Mouse (Mus musculus): ENCODE measurements around the gene Tspan9. TPM values are rescaled to one million over a fixed set of nuclear protein-coding genes. Genes with fewer than 3 reads are reported as not detected.
A peak's percentile ranks its signal among the peaks of the same experiment; 100 is the strongest.

Gene Tspan9
- total RNA-seq (2021): 10 to 100 TPM; 52.5 to 52.8 TPM

DNA sequence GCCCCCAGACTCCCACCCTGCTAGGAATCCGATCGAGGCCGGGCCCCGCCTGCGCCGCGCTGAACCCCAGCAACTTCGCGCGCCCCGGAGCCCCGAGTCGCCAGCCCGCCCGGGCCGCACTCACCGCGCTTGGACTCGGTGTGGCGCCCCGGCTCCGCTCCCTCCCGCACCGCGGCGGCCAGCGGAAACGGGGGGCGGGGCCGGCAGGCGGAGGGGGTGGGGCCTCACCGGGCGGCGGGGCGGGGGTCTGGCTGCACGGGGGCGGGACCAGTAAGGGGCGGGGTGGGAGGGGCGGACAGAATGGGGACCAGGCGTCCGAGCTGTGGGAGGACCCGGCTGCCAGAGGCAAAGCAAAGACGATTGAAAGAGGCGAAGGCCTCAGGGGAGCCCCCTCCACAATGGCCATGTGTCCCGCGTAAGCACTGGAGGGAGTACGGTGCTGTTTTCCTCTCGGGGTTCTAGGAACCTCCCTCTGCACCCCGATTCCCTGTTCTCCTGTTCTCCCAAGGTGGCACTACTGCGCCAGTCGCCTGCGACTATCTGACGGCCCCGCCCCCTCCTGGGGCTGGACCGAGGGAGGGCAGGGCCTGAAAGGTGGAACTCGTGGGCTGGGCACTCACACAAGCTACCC lies at the start of gene Tspan9:
Tspan9 (minus strand) TSS at position 205 of the 631 bp plus-strand sequence.
- DNase-seq: peak; percentile 51 to 57

DNA sequence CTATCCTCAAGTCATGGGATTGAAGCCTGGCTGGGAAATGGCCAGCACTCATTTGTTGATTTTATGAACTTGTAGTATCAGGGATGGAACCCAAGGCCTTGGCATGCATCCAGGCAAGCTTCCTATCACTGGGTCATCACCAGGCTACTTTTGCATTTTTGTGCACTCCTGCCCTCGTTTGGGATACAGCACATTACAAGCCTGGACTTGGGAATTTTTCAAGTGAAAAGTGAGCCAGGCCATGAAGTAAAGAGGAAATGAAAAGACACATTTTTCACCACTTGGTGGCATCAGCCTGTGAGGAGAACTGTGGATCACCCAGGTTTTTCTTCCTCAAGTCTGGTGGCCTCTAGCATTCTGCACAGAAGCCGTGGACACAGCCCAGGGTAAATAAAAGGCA lies 40.1 kb upstream of the Tspan9 start:
- DNase-seq: no peak

DNA sequence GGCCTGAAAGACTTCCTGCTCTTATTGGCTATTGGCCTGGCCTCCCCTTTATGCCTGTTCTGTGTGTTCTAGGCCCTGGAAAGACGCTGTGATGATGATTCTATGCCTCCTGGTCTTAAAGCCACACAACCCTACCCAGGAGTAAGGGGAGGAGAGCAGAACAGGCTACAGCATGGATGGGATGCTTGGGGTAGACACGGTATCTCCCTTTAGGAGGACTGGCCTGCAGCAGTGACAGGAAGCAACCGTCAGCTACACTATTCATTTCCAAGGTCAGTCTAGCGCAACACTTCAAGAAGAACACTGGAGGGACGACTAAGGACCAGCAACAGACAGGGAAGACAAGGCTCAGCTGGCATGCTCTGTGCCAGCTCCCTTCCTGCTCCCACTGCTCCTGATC lies 37.8 kb upstream of the Tspan9 start:
- DNase-seq: no peak

DNA sequence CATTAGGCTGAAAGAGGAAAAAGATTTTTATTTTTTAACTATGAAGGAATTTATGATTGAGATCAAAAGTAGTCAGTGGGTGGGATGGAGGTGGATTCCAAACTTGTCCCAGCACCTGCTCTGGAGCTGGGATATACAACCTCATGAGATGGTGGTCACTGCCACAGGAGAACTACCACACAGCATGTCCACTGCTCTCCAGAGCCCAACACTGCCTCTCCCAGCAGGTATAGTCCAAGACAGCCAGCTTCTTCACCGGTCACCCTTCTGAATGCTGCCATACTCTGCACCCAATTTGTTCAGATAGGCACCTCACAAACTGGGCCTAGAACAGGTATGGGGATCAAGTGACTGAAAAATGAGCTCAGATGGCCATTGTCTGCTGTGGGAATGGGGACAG lies 36.3 kb upstream of the Tspan9 start:
- DNase-seq: no peak

DNA sequence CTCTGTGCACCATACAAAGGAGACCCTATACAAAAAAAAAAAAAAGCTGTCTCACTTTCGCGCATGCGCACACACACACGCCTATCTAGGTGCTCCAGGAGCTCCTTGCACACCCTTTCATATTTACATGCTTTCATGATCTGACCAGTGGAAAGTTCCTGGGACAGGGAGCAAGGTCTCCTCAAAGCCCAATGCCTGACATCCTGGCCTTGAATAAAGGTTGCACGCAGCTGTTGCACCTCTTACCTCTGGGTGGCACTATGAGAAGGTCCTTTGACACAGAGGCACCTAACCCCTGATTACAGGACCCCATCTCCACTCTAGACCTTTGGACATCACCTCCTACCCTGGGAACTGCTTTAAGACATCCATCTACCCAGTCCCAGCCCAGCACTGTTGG lies 35.9 kb upstream of the Tspan9 start:
- no peak for DNase-seq

DNA sequence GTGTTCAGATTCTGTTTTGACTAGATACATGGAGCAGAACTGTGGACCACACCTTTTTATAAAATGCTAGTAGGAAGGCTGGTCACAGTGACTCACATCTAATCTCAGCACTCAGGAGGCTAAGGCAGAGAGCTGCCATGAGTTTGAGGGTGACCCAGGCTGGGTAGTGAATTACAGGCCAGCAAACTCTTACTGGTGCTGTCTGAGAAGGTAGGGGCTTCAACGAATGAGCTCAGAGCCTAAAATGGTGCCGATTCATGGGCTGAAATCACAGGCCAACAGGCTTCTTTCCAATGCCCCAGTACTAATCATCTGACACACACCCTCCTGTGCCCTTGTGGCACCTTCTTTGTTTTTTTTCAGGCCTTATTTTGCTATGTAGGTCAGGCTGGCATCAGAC lies 35.3 kb upstream of the Tspan9 start:
- DNase-seq: no peak

DNA sequence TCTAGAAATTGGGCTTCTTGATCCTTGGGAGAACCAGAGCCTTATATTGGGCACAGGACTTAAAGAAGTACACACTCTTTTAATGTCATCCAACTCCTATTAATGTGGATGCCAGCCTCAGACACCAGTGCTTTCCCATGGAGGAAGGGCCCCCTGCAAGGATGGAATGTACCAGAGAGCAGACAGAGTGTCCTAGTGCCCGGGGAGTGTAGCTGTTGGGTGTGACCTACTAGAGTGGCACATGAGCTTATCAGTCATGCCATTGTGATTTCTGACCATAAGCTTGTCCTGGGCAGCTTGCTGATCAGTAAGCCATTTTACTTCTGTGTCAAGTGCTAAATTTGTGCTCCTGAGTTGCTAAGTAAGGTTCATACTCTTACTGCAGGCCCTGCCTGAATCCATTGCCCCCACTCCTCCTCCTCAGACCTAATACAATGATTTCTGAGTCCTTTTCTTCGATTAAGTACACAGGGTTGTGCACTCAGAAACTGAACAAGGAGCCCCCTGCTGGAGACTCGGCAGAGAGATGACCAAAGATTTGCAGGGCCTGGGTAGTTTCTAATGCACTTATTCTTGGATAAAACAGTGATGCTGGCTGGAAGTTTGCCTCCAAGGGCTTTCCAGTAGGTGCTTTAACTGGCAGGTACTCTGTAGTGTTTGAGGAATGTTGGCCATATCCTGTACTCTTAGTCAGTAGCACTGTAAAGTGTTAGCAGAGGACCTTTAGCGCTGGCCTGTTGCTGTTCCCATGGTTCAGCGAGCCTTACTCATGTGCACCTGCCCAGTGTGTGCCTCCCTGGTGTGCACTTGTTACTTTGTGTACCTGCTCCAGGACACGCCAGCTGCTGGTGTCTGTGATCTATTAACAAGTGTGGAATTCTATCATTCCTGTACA lies 25.6 kb upstream of the Tspan9 start:
- no peak for DNase-seq

DNA sequence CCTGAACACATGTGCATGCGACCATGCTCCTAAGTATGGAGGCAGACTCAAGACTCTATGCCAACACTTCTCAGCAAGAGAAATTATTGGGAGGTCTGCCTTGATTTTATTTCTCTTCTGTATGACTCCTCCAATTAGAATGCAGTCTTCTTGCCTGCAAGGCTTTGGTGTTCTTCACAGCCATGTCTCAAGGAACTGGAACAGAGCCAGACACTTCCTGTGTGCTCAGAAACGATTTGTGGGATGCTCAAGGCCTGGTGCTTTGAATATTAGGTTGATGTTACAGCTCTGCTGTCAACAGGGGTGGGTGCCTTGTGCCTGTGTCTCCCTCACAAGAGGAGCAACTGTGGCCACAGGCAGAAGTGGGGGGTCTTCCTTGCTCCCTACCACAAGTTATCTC lies 22.2 kb upstream of the Tspan9 start:
- DNase-seq: no peak

DNA sequence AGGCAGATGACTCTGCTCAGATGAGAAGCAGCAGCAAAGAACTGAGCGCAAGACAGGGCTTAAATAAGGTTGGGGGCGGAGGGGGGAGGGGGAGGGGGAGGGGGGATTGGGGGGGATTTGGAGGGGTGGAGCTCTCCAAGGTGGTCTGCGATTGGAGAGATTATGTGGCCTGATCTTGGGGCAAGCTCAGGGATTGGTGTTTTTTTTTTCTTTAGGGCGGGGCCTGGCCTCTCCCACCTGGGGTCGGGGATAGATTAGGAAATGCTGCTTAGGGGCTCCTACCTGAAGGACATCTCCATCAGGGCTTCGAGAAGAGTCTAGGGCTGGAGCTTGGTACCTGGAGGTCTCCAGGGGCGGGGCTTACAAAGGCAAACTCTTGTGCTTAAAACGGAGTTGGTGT lies 21.2 kb upstream of the Tspan9 start:
- no peak for DNase-seq

DNA sequence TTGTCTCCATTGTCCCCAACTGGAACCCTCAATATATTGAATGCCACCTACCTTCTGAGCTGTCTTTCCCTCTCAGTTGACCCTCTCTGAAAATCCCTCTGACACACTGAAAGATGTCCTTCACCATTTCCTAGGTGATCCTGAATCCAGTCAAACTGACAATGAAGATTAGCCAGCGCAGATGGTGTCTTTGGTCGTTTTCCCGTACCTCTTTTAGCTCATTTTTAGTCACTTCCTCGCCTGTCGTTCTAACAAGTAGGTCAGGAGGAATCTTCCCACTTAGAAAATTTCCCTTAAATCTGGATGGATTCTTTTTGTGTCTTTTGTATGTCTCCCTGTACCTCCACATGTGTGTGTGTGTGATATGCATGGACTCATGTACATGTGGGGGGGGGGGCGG lies 15.7 kb upstream of the Tspan9 start:
- no peak for DNase-seq

DNA sequence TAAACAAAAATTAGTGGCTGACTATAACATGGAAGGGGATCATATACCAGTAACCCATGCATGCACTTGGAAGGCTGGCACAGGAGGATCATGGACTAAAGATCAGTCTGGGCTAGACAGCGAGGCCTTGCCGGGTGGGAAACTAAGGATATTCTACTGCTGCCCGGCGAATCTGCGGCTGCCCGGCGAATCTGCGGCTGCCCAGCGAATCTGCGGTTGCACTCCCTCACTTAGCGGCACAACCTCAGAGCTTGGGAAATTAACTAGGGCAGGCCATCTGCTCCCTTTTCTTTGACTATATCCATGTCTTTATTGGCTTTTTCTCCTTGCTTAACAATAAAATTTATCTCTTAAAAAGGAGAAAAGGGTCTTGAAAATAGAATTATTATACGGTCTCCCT lies 14.6 kb upstream of the Tspan9 start:
- no peak for DNase-seq

DNA sequence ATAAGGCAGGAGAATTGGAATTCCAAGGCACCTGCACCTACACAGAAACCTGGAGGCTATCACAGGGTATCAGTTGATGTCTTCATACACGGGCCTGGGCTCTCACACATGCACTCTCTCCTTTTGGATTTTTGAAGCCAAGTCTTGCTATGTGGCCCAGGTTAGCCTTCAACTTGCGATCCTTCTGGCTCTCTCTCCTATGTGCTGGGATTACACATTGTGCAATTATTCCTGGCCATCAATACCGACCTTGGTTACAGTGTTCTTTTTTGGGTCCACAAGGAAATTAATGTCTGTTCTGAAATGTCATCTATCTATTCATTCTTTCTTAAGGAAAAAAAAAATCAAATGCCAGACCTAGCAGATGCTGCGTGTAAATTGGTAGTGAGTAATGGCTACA lies 13.1 kb upstream of the Tspan9 start:
- no peak for DNase-seq

DNA sequence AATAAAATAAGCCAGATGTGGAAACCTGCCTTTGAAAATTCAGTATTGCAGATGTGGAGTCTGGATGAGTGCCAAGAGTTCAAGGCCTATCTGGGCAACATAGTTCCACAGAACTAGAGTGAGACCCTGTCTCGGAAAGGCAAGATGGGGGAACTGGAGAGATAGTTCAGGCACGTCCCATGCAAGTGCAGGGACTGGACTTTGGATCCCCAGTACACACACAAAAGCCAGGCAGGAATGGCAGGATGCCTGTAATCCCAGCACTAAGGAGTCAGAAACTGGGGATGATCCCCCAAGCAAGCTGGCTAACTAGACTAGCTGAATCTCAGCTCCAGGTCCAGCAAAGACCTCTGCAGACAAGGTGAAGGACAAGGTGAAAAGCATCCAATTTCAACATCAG lies 12.5 kb upstream of the Tspan9 start:
- DNase-seq: no peak

DNA sequence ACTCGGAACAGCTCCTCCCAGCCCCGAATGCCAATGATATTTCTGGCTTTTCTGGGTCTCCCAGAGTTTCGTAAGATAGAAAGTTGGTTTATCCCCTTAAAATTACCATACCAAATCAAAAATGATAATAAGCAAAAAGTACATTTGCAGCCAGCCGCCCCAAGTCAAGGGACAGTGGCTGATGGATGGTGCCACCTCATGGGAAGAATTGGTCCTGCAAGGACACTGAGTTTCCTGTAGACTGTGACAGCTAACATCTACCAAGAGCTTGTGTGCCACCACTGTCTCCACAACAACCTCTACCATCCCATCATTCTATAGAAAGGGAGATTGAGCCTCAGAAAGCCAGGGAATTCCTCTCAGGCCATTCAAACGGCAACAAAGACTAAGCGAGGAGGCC lies 2.4 kb upstream of the Tspan9 start:
- DNase-seq: no peak

DNA sequence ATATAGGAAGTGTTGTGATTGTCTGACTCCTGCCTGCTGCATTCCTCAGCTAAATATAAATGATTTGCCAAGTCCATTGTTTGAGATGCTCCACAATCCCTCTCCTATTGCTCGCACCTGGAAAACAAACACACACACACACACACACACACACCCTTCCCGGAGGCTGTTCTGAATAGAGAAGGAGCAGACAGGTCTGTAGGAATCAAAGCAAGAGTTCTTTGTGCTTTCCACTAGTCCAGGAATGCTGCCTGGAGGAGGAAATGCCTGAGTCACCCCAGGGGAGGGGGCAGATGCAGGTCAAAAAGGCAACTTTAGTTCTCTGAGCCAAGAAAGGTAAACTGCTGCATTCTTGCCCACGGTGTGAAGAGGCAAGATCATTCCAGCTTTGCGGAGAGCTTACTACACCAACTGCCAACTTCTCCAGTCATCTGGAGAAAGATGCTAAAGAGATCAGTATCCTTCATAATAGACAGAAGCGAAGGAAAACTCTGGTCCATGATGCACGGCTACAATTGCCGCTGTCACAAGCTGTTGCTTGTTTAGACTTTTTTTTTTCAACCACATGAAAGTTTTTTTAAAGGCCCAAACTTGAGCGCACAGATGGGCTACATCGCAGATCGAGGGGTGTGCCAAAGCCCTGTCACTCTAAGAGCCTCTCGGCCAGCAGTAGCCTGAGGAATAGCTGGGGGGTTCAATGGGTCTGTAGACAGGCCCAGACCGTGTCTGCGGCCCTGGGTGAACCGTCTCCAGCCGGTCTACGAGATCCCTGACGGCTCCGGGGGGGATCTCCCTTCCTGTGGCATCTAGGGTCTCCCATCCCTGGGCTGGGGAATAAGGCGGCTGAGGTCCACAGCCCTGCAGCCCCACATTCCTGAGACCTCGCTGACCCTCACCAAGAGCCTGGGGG lies 770 bp downstream of the Tspan9 start:
- no peak for DNase-seq

DNA sequence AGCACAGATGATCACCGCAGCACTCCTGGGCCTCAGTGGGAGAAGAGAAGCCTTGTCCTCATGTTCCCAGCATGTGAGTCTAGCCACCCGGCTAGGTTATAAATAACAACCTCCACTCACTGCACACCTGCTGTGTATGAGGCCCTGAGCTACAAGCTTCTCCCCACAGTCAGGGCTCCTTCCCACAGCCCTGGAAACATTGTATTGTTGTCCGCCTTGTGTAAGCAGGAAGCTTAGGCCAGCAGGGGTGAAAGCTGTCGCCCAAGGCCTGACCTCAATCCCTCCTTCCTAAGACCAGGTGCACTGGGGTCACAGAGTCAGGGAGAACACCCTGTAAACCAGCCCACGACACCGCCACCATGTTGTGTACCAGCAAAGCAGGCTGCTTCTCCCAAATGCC lies 2.7 kb downstream of the Tspan9 start:
- no peak for DNase-seq

DNA sequence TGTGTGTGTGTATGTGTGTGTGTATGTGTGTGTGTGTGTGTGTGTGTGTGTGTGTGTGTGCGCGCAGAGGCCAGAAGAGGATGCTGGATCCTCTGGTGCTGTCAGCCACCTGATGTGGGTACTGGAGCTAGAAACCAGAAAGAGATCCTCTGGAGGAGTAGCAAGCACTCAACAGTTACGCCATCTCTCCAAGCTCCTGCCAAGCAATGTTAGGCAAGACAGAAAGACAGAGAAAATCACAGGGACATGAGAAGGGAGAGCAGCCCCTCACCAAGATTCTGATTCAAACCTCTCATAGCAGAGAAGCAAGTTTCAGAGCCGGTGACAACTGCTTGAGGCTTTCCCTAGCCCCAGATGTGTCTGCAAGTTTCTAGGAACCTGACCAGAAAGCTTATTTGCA lies 5.5 kb downstream of the Tspan9 start:
- DNase-seq: no peak

DNA sequence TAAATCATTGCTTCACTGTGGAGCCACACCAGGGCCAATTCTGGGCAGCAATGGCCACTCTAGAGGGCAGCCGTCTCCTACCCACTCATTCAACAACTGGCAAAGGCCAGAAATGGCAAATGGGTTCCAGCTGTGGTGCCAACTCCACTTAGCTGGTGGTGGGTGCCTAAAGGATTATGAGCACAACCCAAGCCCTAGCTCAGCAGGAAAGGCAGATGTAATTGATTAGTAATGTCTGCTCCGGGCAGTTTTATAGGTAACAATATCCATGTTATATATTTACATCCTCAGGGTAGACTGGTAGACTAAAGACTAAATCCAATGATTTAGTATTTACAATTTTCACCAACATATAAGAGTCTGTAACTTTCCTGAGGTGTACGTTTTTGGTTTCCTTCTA lies 6.7 kb downstream of the Tspan9 start:
- DNase-seq: no peak

DNA sequence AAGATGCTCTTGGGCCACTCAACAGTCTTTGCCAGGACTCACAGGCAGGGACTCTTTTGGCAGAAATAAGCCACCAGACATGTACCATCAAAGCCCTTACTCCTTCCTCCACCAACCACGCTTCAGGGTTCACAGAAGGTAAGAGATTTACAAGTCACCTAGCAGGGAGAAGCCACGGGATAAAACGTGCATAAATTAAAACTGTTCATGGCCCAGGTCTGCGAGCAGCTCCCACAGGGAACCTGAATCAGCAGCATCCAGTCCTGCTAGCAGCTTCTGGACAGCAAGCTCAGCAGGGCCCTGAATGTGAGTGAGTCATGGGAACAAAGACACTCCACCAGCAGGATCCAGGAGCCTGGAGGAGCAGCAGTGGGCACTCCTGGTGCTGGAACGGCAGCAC lies 7.9 kb downstream of the Tspan9 start:
- no peak for DNase-seq

DNA sequence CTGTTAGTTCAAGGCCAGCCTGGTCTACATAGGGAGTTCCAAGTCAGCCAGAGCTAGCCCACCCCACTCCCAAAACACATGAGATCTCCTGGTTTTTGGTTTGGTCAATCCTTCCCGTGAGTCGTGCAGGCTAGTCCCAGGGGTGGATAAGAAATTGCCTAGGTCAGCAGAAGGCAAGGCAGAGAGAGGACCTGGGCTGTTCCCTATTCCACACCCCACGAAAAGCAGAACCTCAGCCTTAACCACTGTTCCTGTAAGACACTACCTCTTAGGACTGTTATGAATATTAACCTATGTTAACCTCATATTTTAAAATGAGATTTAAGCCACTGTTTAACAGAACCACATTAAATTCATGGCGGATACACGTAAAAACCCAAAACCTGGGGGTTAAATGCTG lies 8.4 kb downstream of the Tspan9 start:
- DNase-seq: no peak

DNA sequence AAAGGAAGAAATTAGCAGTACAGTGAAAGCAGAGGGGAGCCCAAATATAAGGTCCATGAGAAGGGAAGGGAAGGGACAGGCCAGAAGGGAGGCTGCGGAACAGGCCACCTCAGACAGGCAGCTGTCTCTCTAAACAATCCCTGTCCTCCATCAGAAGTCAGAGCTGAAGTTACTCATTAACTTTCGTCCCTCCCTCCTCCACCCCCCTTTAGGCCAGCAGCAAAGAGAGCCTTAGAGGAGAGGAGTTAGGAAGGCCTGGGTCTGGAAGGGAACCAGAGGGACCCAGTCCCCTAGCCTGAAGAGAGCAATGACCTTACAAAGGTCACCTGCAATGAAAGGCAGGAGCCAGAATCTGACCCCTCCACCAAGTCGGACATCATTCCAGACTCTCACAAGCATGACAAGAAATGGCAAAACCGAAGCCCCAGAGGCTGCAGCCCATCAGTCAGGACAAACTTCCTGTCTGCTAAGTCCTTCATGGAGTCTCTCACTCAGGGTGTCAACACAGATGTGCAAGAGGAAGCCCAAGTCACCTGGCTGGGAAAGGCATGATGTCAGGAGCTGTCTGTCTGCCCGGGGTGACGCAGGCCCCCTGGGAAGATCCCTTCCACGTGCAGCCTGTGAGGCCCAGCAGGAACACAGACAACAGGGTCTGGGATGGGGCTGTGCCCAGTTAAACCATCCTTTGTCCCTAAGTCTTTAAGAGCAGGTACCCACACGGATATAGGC lies 9.0 kb downstream of the Tspan9 start:
- no peak for DNase-seq

DNA sequence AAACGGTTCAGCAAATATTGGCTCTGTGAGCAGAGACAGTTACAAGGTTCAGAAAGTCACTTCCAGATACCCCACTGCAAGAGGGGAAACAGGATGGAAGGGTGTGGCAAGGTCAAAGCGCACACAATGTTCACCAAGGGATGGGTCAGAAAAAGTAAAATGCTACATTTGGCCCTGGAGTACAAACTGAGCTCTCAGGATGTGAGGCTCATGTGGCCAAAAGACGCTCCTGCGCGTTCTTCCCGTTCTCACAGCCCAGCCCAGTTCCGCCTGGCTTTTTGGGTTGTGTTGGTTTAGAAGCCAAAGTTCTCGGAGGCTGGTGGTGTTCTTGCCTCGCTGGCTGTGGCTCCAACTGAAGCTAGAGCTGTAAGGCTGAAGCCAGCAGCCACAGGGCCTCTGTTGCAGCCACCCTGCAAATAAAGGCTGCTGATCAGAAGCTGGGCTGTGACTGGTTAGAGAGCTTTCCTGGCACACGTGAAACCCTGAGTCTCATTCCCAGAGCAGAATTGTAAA lies 9.7 kb downstream of the Tspan9 start:
- no peak for DNase-seq
